Mouse (Mus musculus): ENCODE results near the gene Klra6. TPM values are rescaled to one million over a fixed set of nuclear protein-coding genes. Genes with fewer than 3 reads are reported as not detected.
"Not testable (repeated sequence)": the region's sequence is repeated elsewhere in the genome, so short reads cannot be mapped to it uniquely, and the experiment has no call there.

Gene Klra6
- total RNA-seq (2021): not detected
- long read RNA-seq, experiment 1: 0 reads
- long read RNA-seq, experiment 2: 0 reads

DNA sequence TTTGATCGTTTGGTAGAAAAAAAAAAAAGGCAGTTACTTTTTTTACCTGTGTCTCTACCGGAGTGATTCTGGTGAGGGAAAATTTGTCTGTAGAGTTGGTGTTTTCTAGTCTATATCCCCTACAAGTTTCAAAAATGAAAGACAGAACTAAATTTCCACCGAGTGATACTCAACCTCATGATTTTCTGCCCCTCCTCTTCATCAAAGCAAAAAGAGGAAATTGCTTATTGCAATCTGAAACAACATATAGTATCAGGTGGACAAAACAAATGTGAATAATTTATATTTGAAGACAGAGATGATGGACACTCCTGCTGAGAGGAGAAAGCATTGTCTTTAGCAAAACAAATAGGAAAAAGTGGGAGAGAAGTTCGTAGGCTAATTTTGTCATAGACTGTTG, at the start of gene Klra6:
Gene Klra6 (minus strand): TSS at position 101 of the 400 bp plus-strand sequence.
- no peak within 1 kb of the TSS for H3K27ac ChIP-seq
- H3K4me3 ChIP-seq: no peak within 1 kb of the TSS
- DNase-seq (ENCODE audit: low spot score in 2 of 2): no peak
- no peak for TF ChIP-seq CTCF (conservative IDR thresholded peaks at IDR 0.05)

DNA sequence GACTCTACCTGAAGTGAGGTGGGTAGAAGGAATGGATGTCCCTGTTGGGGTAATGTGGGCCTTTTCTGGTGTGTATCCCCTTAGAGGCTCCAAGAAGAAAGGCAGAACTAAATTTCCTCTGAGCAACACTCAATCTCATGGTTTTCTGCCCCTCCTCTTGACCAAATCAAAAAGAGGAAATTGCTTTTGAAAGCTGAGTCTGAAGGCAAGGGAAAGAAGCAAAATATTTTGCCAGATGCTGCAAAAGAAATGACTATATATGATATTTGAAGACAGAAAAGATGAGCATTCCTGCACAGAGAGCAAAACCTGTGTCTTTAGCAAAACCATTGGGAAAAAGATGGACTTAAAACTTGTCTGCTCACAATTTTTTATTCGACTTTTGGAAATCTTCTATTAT, 40.4 kb upstream of the Klra6 start, which contains the start of gene Klra4:
Gene Klra4 (minus strand): TSS at position 101 of the 400 bp plus-strand sequence.
- H3K27ac ChIP-seq; DNase-seq (ENCODE audit: low spot score in 2 of 2); H3K4me3 ChIP-seq: not testable (repeated sequence)

DNA sequence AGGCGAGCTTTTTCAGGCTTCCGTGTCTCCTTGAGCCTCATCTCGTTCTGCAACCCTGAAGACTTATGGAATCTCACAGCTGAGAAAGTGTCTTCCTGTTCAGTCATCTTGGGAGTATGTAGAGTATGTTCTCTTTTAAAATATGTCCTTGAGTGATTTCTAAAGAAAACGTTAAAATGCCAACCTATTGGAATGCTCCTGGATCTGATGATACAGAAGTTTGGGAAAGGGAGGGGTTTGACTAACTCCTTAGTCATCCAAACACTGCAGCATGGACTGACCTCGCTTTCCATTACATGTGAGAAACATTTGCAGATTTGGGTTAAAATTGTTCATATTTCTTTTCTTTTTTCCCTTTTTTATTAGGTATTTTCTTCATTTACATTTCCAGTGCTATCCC, 38.4 kb upstream of the Klra6 start:
- Histone ChIP-seq H3K4me3 (no peak overlapping the region), H3K27ac (no peak overlapping the region)
- TF ChIP-seq CTCF (conservative IDR thresholded peaks at IDR 0.05): no peak
- DNase-seq (ENCODE audit: low spot score in 2 of 2): no peak

DNA sequence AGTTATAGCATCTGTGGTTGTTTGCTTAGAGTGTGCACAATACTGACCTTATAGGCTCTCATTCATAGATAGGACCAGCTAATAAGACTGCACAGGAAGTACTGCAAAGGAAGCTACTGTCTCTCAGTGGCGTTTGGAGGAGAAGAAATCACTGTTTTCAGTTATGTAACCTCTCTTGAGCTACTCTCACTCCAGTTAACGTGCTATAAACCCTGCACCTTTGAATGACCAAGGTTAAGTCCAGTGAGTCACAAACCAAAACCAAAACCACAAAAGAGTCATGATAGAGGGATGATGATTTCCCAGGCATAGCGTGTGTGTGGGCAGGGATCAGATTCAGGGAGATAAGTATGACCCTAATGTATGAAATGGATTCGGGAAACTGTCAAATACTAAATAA, 8.4 kb upstream of the Klra6 start:
- not testable (repeated sequence) for DNase-seq (ENCODE audit: low spot score in 2 of 2); H3K4me3 ChIP-seq

DNA sequence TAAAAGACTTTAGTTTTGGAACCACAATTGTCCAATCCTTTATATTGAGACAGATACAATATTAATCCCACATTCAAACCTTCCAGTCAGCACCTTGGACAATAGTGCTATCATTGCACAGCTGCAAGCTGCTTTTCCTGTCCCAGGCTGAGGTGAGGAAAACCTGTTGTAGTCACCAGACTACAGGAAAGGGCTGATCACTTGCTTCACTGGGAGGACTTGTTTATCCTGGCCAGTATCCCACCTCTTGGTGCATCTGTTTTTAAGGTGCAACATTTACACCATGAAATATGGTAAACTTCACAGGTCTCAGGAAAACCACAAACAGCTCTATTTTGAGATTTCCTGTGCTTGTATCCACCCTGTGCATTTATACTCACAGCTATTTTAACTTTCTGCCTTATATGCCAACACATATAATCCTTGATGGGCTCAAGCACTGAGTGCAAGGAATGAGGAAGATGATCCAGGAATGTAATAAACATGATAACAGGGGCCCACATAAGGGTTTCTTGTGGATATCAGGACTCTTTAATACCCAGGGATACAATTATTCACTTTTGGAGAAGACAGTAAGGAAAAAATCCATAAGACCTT, 4.8 kb upstream of the Klra6 start:
- not testable (repeated sequence) for H3K27ac ChIP-seq

More for the DNA sequence above, 8.4 kb upstream of the Klra6 start:
- H3K27ac ChIP-seq: not testable (repeated sequence)

More for the DNA sequence above, 4.8 kb upstream of the Klra6 start:
- H3K4me3 ChIP-seq; DNase-seq (ENCODE audit: low spot score in 2 of 2): not testable (repeated sequence)

Other genes starting within 250 kb of the Klra6 start
- gene Gm156, start 242.7 kb downstream of the Klra6 start, total RNA-seq (2021): not detected
- not detected for gene Gm17631, start 164.3 kb downstream of the Klra6 start, total RNA-seq (2021)
- not detected for gene Klra17, start 150.3 kb downstream of the Klra6 start, total RNA-seq (2021)
- gene Klra5, start 109.3 kb downstream of the Klra6 start, total RNA-seq (2021): not detected
- not detected for gene Klra4, start 40.3 kb upstream of the Klra6 start, total RNA-seq (2021)
- not detected for gene Klra8, start 102.9 kb upstream of the Klra6 start, total RNA-seq (2021)
- gene Klra9, start 166.2 kb upstream of the Klra6 start, total RNA-seq (2021): not detected
- gene Klra7, start 206.4 kb upstream of the Klra6 start, total RNA-seq (2021): not detected